Mouse (Mus musculus): ENCODE results near the gene Dhx8.

Dhx8 gene

GRCm38 (mm10) chr11:101732518-101733440 is at the start of gene Dhx8:
TSS of gene Dhx8 (plus strand) at chr11:101732919.
- in situ Hi-C loops (cut with MboI), result loop anchor here (5.0 kb wide), 1 partner anchor 70 kb away; no protein-coding TSS in a partner anchor

GRCm38 (mm10) chr11:101687351-101688301 is 45.1 kb upstream of the Dhx8 start:
- in situ Hi-C loops (cut with MboI), result no loop called here

- in situ Hi-C loops (cut with MboI), result no loop called here
Observed at GRCm38 (mm10) chr11:101689701-101690113, 43.0 kb upstream of the Dhx8 start.

GRCm38 (mm10) chr11:101690326-101690725 is 42.4 kb upstream of the Dhx8 start:
- in situ Hi-C loops (cut with MboI), result no loop called here

- in situ Hi-C loops (cut with MboI), result no loop called here
Observed at GRCm38 (mm10) chr11:101695906-101696661, 36.6 kb upstream of the Dhx8 start.

- in situ Hi-C loops (cut with MboI), result no loop called here
Observed at GRCm38 (mm10) chr11:101697156-101697861, 35.4 kb upstream of the Dhx8 start.

GRCm38 (mm10) chr11:101698114-101698513 is 34.6 kb upstream of the Dhx8 start:
- in situ Hi-C loops (cut with MboI), result no loop called here

- in situ Hi-C loops (cut with MboI), result no loop called here
Observed at GRCm38 (mm10) chr11:101699556-101699955, 33.2 kb upstream of the Dhx8 start.

GRCm38 (mm10) chr11:101699991-101700390 is 32.7 kb upstream of the Dhx8 start:
- in situ Hi-C loops (cut with MboI), result no loop called here

GRCm38 (mm10) chr11:101700446-101700845 is 32.3 kb upstream of the Dhx8 start:
- in situ Hi-C loops (cut with MboI), result no loop called here

- in situ Hi-C loops (cut with MboI), result no loop called here
Observed at GRCm38 (mm10) chr11:101704081-101704480, 28.6 kb upstream of the Dhx8 start.

GRCm38 (mm10) chr11:101706764-101707448 is 25.8 kb upstream of the Dhx8 start:
- in situ Hi-C loops (cut with MboI), result no loop called here

GRCm38 (mm10) chr11:101708482-101708881 is 24.2 kb upstream of the Dhx8 start:
- in situ Hi-C loops (cut with MboI), result no loop called here

- in situ Hi-C loops (cut with MboI), result no loop called here
Observed at GRCm38 (mm10) chr11:101712811-101713210, 19.9 kb upstream of the Dhx8 start.

- in situ Hi-C loops (cut with MboI), result no loop called here
Observed at GRCm38 (mm10) chr11:101714012-101714411, 18.7 kb upstream of the Dhx8 start.

- in situ Hi-C loops (cut with MboI), result no loop called here
Observed at GRCm38 (mm10) chr11:101718324-101718723, 14.4 kb upstream of the Dhx8 start.

- in situ Hi-C loops (cut with MboI), result no loop called here
Observed at GRCm38 (mm10) chr11:101719986-101720520, 12.7 kb upstream of the Dhx8 start.

- in situ Hi-C loops (cut with MboI), result no loop called here
Observed at GRCm38 (mm10) chr11:101725043-101725442, 7.7 kb upstream of the Dhx8 start.

- in situ Hi-C loops (cut with MboI), result no loop called here
Observed at GRCm38 (mm10) chr11:101726765-101727164, 6.0 kb upstream of the Dhx8 start.

GRCm38 (mm10) chr11:101729308-101729707 is 3.4 kb upstream of the Dhx8 start:
- in situ Hi-C loops (cut with MboI), result no loop called here

Measured in mature B cell (primary cell).